Mouse (Mus musculus) cerebellum, adult 2 months (tissue): ENCODE measurements around the gene Cnmd. TPM values are rescaled to one million over a fixed set of nuclear protein-coding genes. Genes with fewer than 3 reads are reported as not detected.
A peak's percentile ranks its signal among the peaks of the same experiment; 100 is the strongest.

Source experiments
- DNase-seq, 2 experiments: peaks; one replicate each; pipeline ENCODE4 v3.0.0; 2021
- H3K27ac ChIP-seq: fragments of 200-500 bp; 2 replicates; pipeline ENCODE4 v1.5.1; 2012; ENCODE audit warnings: low read length, control low read depth, inconsistent platforms; ENCODE audit not compliant: insufficient read depth
- H3K27me3 ChIP-seq: fragments of 200-500 bp; 2 replicates; pipeline ENCODE4 v1.6.1; 2012; ENCODE audit warnings: inconsistent platforms, mild to moderate bottlenecking, low read length, moderate library complexity; ENCODE audit not compliant: control insufficient read depth, insufficient read depth
- H3K4me1 ChIP-seq: fragments of 200-500 bp; 2 replicates; pipeline ENCODE4 v1.6.1; 2011; ENCODE audit warnings: low read length; ENCODE audit not compliant: control insufficient read depth, insufficient read depth
- H3K4me3 ChIP-seq: fragments of 200-500 bp; replicated peaks from 2 replicates; pipeline ENCODE3; 2011; ENCODE audit warnings: mild to moderate bottlenecking, low read depth, low read length, control low read depth; ENCODE audit not compliant: insufficient read depth
- CTCF ChIP-seq: fragments of 200-500 bp; IDR thresholded peaks from 2 replicates; pipeline ENCODE4 v1.5.1; 2011; ENCODE audit warnings: low read depth, mild to moderate bottlenecking, control low read depth, low read length, moderate library complexity, borderline replicate concordance; ENCODE audit not compliant: insufficient read depth
- POLR2A ChIP-seq: fragments of 200-500 bp; IDR thresholded peaks from 2 replicates; pipeline ENCODE4 v1.6.1; 2011; ENCODE audit warnings: low read length, control low read depth, borderline replicate concordance; ENCODE audit not compliant: insufficient read depth
- WGBS: fragments of 180-500 bp; shearing (Covaris S2); methylation state at CpG from one replicate; pipeline ENCODE4 v1.1.7; 2018; 5-methylcytosine and 5-hydroxymethylcytosine counted together
- polyA plus RNA-seq: library from polyadenylated mRNA; depleted of rRNA; stranded (reverse); fragments of >200 nt; gene quantifications from 2 replicates; pipeline ENCODE4 v1.2.3, GENCODE M21; 2012; rRNA removed

Cnmd gene
- polyA plus RNA-seq = 3.8 and 3.9 TPM in 2 replicates

- no peaks in the 10 kb centered on the region for H3K27me3 ChIP-seq
- TF ChIP-seq CTCF = no peak
- TF ChIP-seq POLR2A = no peak
- peak within 1 kb of the TSS; percentile 17 for H3K4me3 ChIP-seq
- no peaks in the 10 kb centered on the region for H3K4me1 ChIP-seq
- WGBS = 67% methylated on average over 4 of the region's 4 CpGs
- DNase-seq = no peak
- no peak within 1 kb of the TSS for H3K27ac ChIP-seq
Measured at GRCm38 (mm10) chr14:79662001-79662400, at the start of gene Cnmd. Gene Cnmd (minus strand): TSS chr14:79662170.

- no peak for DNase-seq
- H3K27ac ChIP-seq = no peak overlapping the region
- 56% methylated on average over 4 of the region's 4 CpGs for WGBS
- TF ChIP-seq CTCF = no peak
- no peak for TF ChIP-seq POLR2A
- H3K4me3 ChIP-seq = no peak overlapping the region
- H3K4me1 ChIP-seq = no peaks in the 10 kb centered on the region
- no peaks in the 10 kb centered on the region; the same call in 1 of the 2 replicates for H3K27me3 ChIP-seq
Measured at GRCm38 (mm10) chr14:79711301-79711700, 49.3 kb upstream of the Cnmd start.

DNA sequence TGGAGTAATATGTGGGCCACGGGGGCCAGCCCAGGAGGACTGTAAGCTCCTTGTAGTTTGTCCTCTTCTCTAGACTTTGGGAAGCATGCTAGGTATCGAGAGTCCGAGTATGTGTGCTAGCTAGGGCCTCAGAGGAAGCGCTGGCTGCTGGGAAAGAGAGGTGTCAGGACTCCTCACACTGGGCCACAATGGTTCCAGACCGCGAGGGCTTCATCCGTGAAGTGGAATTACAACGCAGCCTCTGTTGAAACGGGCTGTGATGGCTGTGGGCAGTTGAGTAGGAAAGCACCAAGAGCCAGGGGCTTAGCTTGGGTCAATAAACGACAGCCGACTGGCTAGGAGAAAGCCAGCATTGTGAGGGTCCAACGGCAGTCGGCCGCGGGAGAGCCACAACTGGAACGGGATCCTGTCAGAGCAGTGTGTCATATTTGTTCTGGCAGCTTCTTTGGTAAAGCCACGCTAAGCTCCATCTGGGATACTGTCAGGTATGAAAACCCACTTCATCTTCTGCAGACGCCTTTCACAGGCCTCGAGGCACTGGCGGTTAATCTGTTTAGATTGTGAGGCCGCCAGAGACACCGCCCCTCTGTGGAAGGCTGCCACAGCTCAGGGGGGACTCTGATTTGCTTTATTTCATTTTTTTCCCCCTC lies 41.7 kb upstream of the Cnmd start:
- TF ChIP-seq CTCF = no peak
- no peak for TF ChIP-seq POLR2A
- Histone ChIP-seq H3K27me3 (no peaks in the 10 kb centered on the region), H3K4me3 (no peak overlapping the region), H3K27ac (no peak overlapping the region), H3K4me1 (no peaks in the 10 kb centered on the region; the same call in 1 of the 2 replicates)
- no peak for DNase-seq
- WGBS = 75% methylated on average over 22 of the region's 22 CpGs

- H3K27me3 ChIP-seq = no peaks in the 10 kb centered on the region
- H3K27ac ChIP-seq = no peak overlapping the region
- WGBS = 71% methylated on average over 5 of the region's 5 CpGs
- H3K4me3 ChIP-seq = no peak overlapping the region
- H3K4me1 ChIP-seq = no peaks in the 10 kb centered on the region; the same call in 1 of the 2 replicates
- no peak for DNase-seq
- TF ChIP-seq CTCF (no peak), POLR2A (no peak)
Measured at GRCm38 (mm10) chr14:79701606-79702005, 39.6 kb upstream of the Cnmd start.

DNA sequence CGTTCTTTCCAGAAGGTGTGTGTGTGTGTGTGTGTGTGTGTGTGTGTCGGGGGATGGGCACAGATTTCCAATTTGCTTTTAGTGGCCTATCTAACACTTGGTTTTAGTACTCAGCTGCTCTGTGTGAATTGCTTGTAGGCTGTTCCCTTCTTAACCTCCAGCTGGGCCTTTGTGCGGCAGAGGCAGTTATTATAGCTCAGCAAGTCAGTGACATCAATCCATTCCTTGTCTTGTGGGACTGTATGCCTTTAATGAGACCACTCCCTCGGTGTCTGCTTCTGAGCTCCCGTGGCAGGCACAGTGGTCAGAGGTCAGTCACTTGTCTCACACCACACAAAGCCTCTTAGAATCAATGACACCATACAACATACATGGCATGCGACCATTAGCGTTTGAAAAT lies 39.1 kb upstream of the Cnmd start:
- H3K4me1 ChIP-seq = no peaks in the 10 kb centered on the region; the same call in 1 of the 2 replicates
- 54% methylated on average over 7 of the region's 7 CpGs for WGBS
- no peaks in the 10 kb centered on the region for H3K27me3 ChIP-seq
- no peak overlapping the region for H3K27ac ChIP-seq
- no peak for DNase-seq
- H3K4me3 ChIP-seq = no peak overlapping the region
- TF ChIP-seq CTCF (no peak), POLR2A (no peak)

DNA sequence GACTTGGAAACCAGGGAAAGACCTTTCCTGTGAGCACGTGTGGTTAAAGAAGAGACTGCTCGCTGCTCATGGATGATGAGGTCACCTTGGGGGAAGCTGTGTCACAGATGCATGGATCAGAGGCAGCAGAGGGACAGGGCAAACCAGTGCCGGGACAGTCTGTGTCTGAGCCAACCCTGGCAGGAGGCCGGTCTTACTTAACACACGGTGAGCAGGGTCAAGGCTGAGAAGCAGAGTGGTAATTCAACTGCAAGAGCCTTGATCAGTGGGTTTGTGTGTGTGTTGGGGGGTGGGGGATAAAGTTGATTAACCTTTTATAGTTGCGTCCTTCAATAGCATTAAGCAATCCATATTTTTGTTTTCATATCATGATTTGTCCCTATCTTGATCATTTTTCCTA lies 37.4 kb upstream of the Cnmd start:
- Histone ChIP-seq H3K27ac (no peak overlapping the region), H3K4me1 (no peaks in the 10 kb centered on the region; the same call in 1 of the 2 replicates), H3K27me3 (no peaks in the 10 kb centered on the region), H3K4me3 (no peak overlapping the region)
- no peak for DNase-seq
- TF ChIP-seq CTCF (no peak), POLR2A (no peak)
- WGBS = 38% methylated on average over 6 of the region's 6 CpGs

DNA sequence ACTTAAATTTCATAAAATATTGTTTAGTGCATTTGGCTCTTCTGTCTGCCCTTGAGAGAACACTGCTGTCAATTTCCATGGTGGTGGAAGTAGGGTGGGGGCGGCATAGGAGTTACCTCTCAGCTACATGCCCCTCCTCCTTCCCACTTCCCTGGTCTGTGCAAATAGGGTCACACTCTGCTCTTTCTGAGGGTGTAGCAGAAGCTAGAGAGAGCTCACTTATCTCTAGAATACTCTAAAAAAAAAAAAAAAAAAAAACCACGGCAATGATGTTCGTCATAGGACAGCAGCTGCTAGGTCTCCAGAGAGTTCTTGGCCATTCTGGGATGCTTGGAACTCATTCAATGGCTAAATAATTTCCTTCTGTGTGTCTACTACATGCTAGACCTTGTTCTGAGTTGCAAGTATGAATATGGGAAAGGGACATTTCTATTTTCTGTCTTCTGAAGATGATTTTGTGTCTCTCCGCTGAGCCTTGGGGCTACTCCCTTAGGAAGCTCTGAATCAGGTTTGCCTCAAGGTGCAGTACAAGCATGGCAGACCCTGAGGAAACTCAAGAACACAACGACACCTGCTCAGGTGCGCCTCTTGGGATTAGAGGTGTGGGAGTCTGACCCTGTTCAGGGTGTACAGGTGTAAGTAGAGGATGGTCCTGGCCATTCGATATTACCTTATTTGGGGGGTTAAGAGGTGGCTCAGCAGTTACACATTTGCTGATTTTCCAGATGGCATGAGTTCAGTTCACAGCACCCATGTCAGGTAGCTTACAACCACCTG lies 28.3 kb upstream of the Cnmd start:
- Histone ChIP-seq H3K4me3 (no peak overlapping the region), H3K27ac (no peak overlapping the region), H3K4me1 (no peaks in the 10 kb centered on the region), H3K27me3 (no peaks in the 10 kb centered on the region)
- no peak for TF ChIP-seq CTCF
- DNase-seq = no peak
- WGBS = 71% methylated on average over 7 of the region's 7 CpGs

GRCm38 (mm10) chr14:79680652-79681051 lies 18.7 kb upstream of the Cnmd start:
- H3K27ac ChIP-seq = no peak overlapping the region
- peak in 1 of 2 experiments; percentile 10 for DNase-seq
- no peak overlapping the region for H3K4me3 ChIP-seq
- no peak for TF ChIP-seq POLR2A
- no peak for TF ChIP-seq CTCF
- no peaks in the 10 kb centered on the region; the same call in 1 of the 2 replicates for H3K4me1 ChIP-seq
- WGBS = 10% methylated on average over 5 of the region's 5 CpGs
- no peaks in the 10 kb centered on the region for H3K27me3 ChIP-seq
